Mouse (Mus musculus): ENCODE data around the gene Arhgap18.

DNA sequence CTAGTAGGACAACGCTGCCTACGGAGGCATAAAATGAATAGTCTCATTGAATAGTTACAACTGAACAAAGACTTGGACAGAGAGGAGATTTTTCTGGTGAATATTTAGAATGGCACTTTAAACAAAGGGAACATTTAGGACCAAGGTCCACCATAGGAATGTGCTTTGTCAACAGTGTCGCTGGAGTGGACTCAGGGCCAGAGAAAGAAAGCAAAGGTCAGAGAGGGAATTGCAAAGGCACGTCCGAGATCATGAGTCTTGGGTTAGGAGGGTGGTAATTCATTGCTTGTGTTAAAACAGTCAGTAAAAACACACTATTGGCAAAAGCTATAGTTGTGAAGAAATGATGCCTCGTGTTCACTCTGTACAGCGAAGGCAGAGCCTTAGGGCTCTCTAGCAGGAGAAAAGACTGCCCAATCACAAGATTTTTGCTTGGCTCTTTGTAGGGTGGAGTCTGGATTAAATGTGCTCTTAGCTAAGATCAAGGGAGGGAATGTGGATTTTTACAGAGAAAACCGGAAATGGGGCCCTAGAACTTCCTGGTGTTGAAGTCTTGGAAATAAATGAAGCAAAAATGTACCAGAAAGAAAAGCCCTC, 167.3 kb downstream of the Arhgap18 start:
- no peak for TF ChIP-seq POLR2A (IDR thresholded peaks at IDR 0.05; ENCODE audit: insufficient read depth, low read depth, low read length)
- no peak for TF ChIP-seq CTCF (IDR thresholded peaks at IDR 0.05; ENCODE audit: insufficient read depth, low read depth, low read length)

All from olfactory bulb, adult 2 months (tissue).